Mouse (Mus musculus) brain, embryonic 14.5 days (tissue): Measurements from ENCODE around the gene Stard13.

Source experiments
- CTCF ChIP-seq: fragments of 200-500 bp; IDR thresholded peaks from 2 replicates; pipeline ENCODE4 v1.5.1; 2012; ENCODE audit warnings: inconsistent platforms, mild to moderate bottlenecking, moderate library complexity, borderline replicate concordance; ENCODE audit not compliant: insufficient read depth, insufficient read length; ENCODE audit errors: extremely low read depth
- POLR2A ChIP-seq: fragments of 200-500 bp; IDR thresholded peaks from 2 replicates; pipeline ENCODE4 v1.6.1; 2012; ENCODE audit warnings: mild to moderate bottlenecking, inconsistent platforms, borderline replicate concordance; ENCODE audit not compliant: poor library complexity, insufficient read depth, insufficient read length, severe bottlenecking; ENCODE audit errors: extremely low read depth

GRCm38 (mm10) chr5:151175897-151176313, 57.7 kb downstream of the Stard13 start:
- TF ChIP-seq CTCF (no peak), POLR2A (no peak)
